Mouse (Mus musculus) lung, postnatal 25 days (tissue): Measurements from ENCODE around the gene Fcgbp.
"Not testable (repeated sequence)": the region's sequence is repeated elsewhere in the genome, so short reads cannot be mapped to it uniquely, and the experiment has no call there.

ENCODE experiments used
- DNase-seq: peaks from one replicate; pipeline ENCODE4 v3.0.0; 2022; ENCODE audit warnings: low spot score

Gene Fcgbp

GRCm38 (mm10) chr7:28149841-28150240 lies 78.8 kb downstream of the Fcgbp start:
- DNase-seq = no peak

GRCm38 (mm10) chr7:28151584-28152221 lies 80.7 kb downstream of the Fcgbp start:
- DNase-seq = no peak

- not testable (repeated sequence) for DNase-seq
Measured at GRCm38 (mm10) chr7:28153595-28153994, 82.6 kb downstream of the Fcgbp start.

- no peak for DNase-seq
Measured at GRCm38 (mm10) chr7:28159292-28159691, 88.3 kb downstream of the Fcgbp start.

- DNase-seq = no peak
Measured at GRCm38 (mm10) chr7:28159893-28160292, 88.9 kb downstream of the Fcgbp start.

- DNase-seq = no peak
Measured at GRCm38 (mm10) chr7:28161163-28161749, 90.2 kb downstream of the Fcgbp start.

- DNase-seq = no peak
Measured at GRCm38 (mm10) chr7:28165406-28165805, 94.4 kb downstream of the Fcgbp start.

GRCm38 (mm10) chr7:28168320-28169115 lies 97.5 kb downstream of the Fcgbp start:
- DNase-seq = peak; percentile 71

- DNase-seq = peak; percentile 94
Measured at GRCm38 (mm10) chr7:28169489-28170422, 98.7 kb downstream of the Fcgbp start, which contains the start of gene Fbl. Gene Fbl, plus strand, starts transcription at chr7:28169710.
